ENCODE assay signal across 14 mouse cellular contexts in the genomic region with DNA sequence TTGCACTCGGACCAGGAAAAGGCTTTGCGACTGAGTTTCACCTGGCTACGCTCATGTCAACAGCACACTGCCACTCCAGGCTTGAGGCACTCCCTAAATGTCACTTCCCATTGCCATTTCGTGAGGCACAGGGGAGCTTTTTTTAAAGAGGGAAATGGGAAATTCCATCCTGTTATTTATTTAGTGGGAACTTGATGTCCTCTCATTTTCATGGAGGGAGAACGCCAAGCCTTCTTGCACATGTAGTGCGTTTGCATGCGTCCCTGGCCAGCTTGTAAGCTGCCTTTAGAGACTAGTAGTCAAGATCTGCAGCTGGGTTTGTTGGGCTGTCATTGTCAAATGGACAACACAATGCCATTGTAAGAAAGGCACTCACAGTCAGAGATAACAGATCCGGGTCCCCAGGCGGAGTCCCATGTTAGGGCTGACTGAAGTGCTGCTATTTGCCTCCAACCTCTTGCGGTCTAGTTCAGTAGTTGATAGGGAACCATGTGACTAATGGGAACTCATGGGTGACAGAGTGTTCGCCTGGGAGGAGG. TPM values are rescaled to one million over a fixed set of nuclear protein-coding genes. Genes with fewer than 3 reads are reported as not detected.
DNase-seq lines count a peak whose midpoint lies in the region; ATAC-seq and TF ChIP-seq lines count a peak whose summit lies in the region.
"Had no signal": no experiment of that assay in that cellular context is flagged by ENCODE, and none has a peak within 500 bp of the region (broad histone marks: within the 10 kb centered on the region; RNA-seq: fewer than 3 reads in every experiment).

No protein-coding gene starts in this region.

- peak; percentile 52 to 54 for DNase-seq in heart, adult 18-20 months
- DNase-seq in heart, postnatal 25 days (ENCODE audit: low spot score) = no peak
- peak; percentile 32 for DNase-seq in lung, postnatal 14 days
- DNase-seq in lung, postnatal 10 days = no peak
- DNase-seq in kidney, postnatal 0 days (ENCODE audit: low spot score) = peak; percentile 64
- no peak for DNase-seq in adrenal gland, postnatal 25 days
- DNase-seq in spleen, postnatal 4 days (ENCODE audit: low spot score in 2 of 2) = no peak
- DNase-seq: cerebellum, adult 9-11 months; right cerebral cortex, postnatal 25 days; thymus, adult 18-20 months had no signal

- H3K4me3 ChIP-seq in kidney, postnatal 0 days (replicated peaks; ENCODE audit: low read depth, low read length) = no peak overlapping the region
- H3K4me3 ChIP-seq in stomach, embryonic 16.5 days (replicated peaks; ENCODE audit: low read length) = no peak overlapping the region
- H3K4me3 ChIP-seq: embryonic facial prominence, embryonic 12.5 days; forebrain, embryonic 13.5 days; hindbrain, embryonic 12.5 days had no signal

- H3K36me3 ChIP-seq in kidney, postnatal 0 days (ENCODE audit: insufficient read depth, low read length) = no peaks in the 10 kb centered on the region
- H3K36me3 ChIP-seq in stomach, embryonic 16.5 days (ENCODE audit: control insufficient read depth, insufficient read depth, low read length) = no peaks in the 10 kb centered on the region

- H3K4me2 ChIP-seq in kidney, postnatal 0 days (ENCODE audit: low read length) = no peak overlapping the region
- 0 out of 2 replicates have a peak overlapping the region, but pooled peaks have one; percentile 9 for H3K4me2 ChIP-seq in stomach, embryonic 16.5 days (ENCODE audit: low read depth, low read length)
- H3K4me2 ChIP-seq: embryonic facial prominence, embryonic 12.5 days; forebrain, embryonic 13.5 days; hindbrain, embryonic 12.5 days had no signal

- H3K9me3 ChIP-seq in kidney, postnatal 0 days (replicated peaks; ENCODE audit: low read length) = no peaks in the 10 kb centered on the region
- H3K9me3 ChIP-seq in stomach, embryonic 16.5 days (replicated peaks; ENCODE audit: control insufficient read depth, low read length) = no peaks in the 10 kb centered on the region
- H3K9me3 ChIP-seq: embryonic facial prominence, embryonic 12.5 days; hindbrain, embryonic 12.5 days had no signal

- no peak overlapping the region for H3K9ac ChIP-seq in kidney, postnatal 0 days (ENCODE audit: low read depth, low read length)
- H3K9ac ChIP-seq in stomach, embryonic 16.5 days (ENCODE audit: low read length) = no peak overlapping the region
- H3K9ac ChIP-seq: embryonic facial prominence, embryonic 12.5 days; forebrain, embryonic 13.5 days; hindbrain, embryonic 12.5 days had no signal

- no peaks in the 10 kb centered on the region for H3K27me3 ChIP-seq in kidney, postnatal 0 days (ENCODE audit: insufficient read depth, low read length)
- H3K27me3 ChIP-seq in stomach, embryonic 16.5 days (ENCODE audit: control insufficient read depth, insufficient read depth, low read length) = no peaks in the 10 kb centered on the region
- H3K27me3 ChIP-seq: embryonic facial prominence, embryonic 12.5 days; forebrain, embryonic 13.5 days; hindbrain, embryonic 12.5 days had no signal

- peaks cover 48% of the 10 kb centered on the region for H3K4me1 ChIP-seq in kidney, postnatal 0 days (replicated peaks; ENCODE audit: insufficient read depth, low read length)
- H3K4me1 ChIP-seq in stomach, embryonic 16.5 days (ENCODE audit: control insufficient read depth, insufficient read depth, low read length) = peaks cover 49% of the 10 kb centered on the region

- no peak for TF ChIP-seq CTCF in kidney, postnatal 0 days (IDR thresholded peaks at IDR 0.05; ENCODE audit: low read depth)

- intact Hi-C loops in heart, postnatal 25 days (cut with DNase I) = no loop called here

- peak overlapping the region; percentile 57 for H3K27ac ChIP-seq in kidney, postnatal 0 days
- peak overlapping the region; percentile 20; the same call in 1 of the 2 replicates for H3K27ac ChIP-seq in stomach, embryonic 16.5 days (ENCODE audit: low read length)
- H3K27ac ChIP-seq: embryonic facial prominence, embryonic 12.5 days; forebrain, embryonic 13.5 days; hindbrain, embryonic 12.5 days had no signal

- peak; percentile 83 for ATAC-seq in kidney, postnatal 0 days (replicated peaks; ENCODE audit: low FRiP score, low read depth)
- peak; percentile 8; the same call in 1 of the 2 replicates for ATAC-seq in stomach, embryonic 16.5 days (ENCODE audit: insufficient read depth, low FRiP score)
- ATAC-seq: forebrain, embryonic 13.5 days had no signal

- 42% methylated on average over 11 of the region's 11 CpGs for WGBS in kidney, postnatal 0 days
- WGBS in stomach, embryonic 16.5 days = 55% methylated on average over 11 of the region's 11 CpGs

RNA-seq across cellular contexts. Expression of a gene that starts 13.4 kb away (rescaled TPM):
- total RNA-seq in heart, adult 18-20 months (2021) = 10 to 100 TPM; 37.4 to 41.5 TPM
- total RNA-seq in heart, postnatal 25 days (2021) = 10 to 100 TPM; 41.8 to 48.6 TPM
- polyA plus RNA-seq in kidney, postnatal 0 days (2015; fragmentation: Nextera tagmentation; extraction: Ambion mirVana) = 444 and 480 TPM in 2 replicates
- 525 and 535 TPM in 2 replicates for polyA plus RNA-seq in stomach, embryonic 16.5 days (2015; fragmentation: Nextera tagmentation; extraction: Ambion mirVana)
- total RNA-seq in adrenal gland, postnatal 25 days (2021) = 220 and 297 TPM in 2 replicates

Comparison
In these comparisons a context has a peak if more than half of its experiments do, and no peak if none do; other contexts are left out.
1. DNase-seq: peak in heart, adult 18-20 months (2 of 2), lung, postnatal 14 days (single experiment) and kidney, postnatal 0 days (single experiment); none in heart, postnatal 25 days (single experiment), lung, postnatal 10 days (single experiment), adrenal gland, postnatal 25 days (single experiment) and spleen, postnatal 4 days (0 of 2).